Mouse (Mus musculus) NIH3T3 (cell line): ENCODE measurements around the gene Cend1.

Experiments
- DNase-seq: peaks from one replicate; pipeline ENCODE4 v3.0.0-alpha.2; 2012; ENCODE audit warnings: low read depth

Cend1 gene

DNA sequence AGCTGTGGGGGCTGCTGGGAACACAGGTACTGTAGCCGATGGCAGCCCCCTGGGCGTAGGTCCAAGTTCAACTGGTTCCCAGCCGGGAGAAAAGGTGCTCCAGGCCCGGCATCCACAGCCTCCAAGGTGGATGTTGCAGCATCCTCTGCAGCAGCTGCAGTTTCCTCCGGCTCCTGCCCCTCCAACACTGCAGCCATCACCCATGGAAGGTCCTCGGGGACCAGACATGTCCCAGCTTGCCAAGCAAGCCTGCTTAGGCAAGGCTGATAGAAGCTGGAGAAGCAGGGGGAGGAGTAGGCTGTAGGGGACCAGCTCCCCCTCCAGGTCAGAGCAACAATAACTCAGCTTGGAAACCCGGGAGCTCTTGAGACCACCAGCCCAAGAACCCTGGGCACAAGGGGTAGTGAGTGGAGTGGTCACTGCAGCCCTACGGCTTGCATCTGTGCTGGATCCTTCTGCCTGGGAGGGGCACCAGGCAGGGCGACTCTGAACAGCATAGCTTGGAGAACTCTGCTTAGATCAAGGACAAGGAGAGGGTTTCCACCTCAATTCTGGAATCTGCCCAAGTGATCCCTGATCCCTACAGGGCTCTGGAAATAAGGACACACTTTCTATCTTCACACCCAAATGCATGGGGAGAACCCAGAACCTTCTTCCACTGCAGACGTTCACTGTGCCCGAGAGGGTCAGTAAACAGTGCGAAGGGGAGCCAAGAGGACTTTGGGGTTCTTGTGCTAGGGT, 14.0 kb upstream of the Cend1 start:
- DNase-seq = peak; percentile 70

DNA sequence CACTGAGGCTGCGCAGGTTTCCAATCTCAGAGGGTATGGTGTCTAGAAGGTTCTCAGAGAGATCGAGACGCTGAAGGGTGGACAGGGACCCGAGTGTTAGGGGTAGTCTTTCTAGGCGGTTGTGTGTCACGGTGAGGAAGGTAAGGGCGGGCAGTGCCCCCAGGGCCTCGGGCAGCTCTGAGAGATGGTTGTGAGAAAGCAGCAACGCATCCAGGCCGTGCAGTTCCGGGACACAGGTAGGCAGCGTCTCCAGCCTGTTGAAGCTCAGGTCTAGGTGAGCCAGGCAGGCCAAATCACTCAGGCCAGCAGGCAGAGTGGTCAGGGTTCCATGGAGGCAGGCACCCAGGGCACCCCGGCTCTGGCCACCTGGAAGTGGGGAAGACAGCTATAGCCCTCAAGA, 12.9 kb upstream of the Cend1 start:
- DNase-seq = no peak

- no peak for DNase-seq
Observed at GRCm38 (mm10) chr7:141441460-141441859, 12.2 kb upstream of the Cend1 start.

- peak; percentile 64 for DNase-seq
Observed at GRCm38 (mm10) chr7:141440613-141441012, 11.3 kb upstream of the Cend1 start.

DNA sequence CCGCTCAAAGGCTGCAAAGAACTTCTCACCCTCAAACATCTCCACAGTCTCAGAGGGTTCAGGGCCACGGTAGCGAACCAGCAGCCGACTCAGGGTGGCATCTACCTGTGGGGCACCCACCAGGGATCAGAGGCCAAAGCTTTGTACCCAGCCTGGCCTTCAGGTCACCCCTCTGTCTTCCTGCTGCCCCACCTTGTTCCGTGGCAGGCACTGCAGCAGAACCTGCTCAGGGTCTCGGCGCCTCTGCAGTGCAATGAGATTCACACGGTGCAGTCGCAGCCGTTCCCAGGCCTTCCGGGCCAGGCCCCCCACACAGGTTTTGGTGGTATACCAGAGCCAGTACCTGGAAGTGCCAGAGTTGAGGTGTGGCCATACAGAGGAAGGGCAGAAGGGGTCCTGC, 10.5 kb upstream of the Cend1 start:
- no peak for DNase-seq

- DNase-seq = no peak
Observed at GRCm38 (mm10) chr7:141439140-141439679, 9.9 kb upstream of the Cend1 start.

GRCm38 (mm10) chr7:141438201-141438968, 9.1 kb upstream of the Cend1 start:
- DNase-seq = no peak

DNA sequence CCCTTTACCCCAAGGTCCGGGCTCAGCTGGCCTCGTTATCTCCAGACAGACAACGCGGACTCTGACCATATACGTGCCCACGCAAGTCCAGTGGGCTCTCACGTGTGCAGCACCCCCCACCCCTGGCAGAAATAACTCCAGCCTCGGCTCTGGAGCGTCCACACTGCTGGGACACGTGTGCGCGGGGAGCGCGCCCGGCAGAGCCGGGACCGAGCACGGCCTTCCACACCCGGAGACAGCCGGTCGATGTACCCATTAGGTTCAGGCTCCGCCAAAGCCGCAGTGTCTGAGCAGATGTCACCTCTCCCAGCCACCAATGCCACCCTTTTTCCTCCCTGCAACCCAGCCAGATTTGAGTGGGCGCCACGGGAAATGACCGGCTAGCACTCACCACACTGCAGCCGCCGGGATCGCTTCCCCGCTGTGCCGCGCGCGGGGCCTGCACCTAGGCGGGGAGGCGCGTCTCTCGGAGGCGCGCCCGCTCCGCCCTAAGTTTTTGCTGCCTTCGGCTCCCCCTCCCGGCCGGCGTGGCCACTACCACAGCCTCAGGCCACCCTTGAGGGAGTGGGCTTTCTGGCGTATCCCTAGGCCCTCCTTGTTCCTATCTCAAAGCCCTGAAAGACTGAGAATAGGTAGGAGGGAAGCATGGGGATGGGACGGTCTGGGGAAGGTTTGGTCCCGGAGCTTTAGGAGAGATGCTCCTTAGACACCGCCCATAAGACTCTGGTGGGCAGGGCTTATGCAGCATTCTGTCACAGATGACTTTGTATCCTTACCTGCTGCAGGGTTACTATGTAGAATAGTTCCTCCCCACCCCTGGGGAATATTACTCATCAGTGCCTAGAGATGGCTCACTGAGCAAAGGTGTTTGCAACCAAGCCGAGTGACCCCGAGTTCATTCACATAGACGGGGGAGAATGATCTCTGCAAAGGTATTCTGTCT, 8.2 kb upstream of the Cend1 start, which contains the start of gene Slc25a22:
TSS of gene Slc25a22 (minus strand) at position 715 of the 943 bp plus-strand sequence.
- peak; percentile 86 for DNase-seq

GRCm38 (mm10) chr7:141436523-141436892, 7.2 kb upstream of the Cend1 start:
- DNase-seq = no peak

DNA sequence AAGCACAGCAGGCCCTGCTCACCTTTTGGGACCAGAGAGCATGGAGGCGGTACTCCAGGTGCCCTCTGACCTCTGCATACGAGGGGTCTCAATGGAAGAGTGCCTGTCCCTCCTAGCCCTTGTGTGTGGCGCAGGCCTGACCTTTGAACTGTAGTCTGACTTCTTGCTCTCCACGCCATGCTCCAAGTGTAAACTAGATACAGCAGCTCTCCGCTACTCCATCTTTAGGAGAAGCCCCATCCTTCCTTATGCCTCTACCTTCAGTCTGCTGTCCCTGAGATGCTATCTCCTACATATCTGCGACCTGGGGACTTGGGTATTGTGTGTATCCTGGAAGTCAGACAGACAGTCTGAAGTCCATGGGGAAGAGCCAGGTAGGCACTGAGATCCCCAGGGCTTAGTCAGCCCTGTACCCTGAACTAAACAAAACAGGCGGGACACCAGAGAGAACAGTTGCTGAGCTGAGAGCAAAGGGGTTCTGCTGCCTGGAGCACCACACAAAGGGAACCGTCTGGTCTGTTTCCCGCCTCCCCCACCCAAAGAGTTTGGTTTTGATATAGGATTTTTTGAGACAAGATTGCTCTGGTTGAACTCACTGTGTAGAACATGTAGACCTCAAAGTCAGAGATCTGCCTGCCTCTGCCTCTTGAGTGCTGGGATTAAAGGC, 6.7 kb upstream of the Cend1 start:
- DNase-seq = no peak

DNA sequence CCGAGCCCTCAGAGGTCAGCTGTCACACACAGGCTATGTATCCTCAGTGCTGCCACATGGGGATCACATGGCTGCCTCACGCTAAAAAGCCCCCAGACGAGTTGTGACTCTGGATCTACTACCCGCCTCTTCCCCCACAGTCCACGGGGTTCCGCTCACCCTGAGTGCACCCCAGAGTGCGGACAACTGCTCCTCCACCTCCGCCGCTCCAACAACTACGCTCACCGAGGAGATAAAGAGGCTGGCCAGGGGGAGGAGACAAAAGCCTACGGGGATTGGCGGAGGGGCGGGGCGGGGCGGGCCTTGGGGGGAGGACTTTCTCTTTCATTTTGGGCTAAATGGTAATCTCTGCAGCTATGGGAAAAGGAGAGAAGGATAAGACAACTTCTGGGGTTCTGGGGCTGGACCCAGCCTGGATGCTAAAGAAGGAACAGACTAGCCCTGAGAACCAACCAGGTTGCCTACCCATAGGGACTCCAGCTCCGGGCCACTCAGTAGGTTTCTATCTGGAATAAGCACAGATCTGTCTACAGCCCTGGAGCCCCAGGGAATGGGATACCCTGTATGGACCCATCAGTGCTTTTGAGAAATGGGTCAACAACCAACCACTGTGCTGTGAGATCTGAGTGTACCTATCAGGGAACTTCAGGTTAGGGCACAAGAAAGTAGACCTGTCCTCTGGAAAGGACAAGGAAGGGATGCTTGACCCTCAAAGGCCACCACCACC, 6.0 kb upstream of the Cend1 start:
- DNase-seq = peak; percentile 76

- no peak for DNase-seq
Observed at GRCm38 (mm10) chr7:141434464-141434863, 5.2 kb upstream of the Cend1 start.

DNA sequence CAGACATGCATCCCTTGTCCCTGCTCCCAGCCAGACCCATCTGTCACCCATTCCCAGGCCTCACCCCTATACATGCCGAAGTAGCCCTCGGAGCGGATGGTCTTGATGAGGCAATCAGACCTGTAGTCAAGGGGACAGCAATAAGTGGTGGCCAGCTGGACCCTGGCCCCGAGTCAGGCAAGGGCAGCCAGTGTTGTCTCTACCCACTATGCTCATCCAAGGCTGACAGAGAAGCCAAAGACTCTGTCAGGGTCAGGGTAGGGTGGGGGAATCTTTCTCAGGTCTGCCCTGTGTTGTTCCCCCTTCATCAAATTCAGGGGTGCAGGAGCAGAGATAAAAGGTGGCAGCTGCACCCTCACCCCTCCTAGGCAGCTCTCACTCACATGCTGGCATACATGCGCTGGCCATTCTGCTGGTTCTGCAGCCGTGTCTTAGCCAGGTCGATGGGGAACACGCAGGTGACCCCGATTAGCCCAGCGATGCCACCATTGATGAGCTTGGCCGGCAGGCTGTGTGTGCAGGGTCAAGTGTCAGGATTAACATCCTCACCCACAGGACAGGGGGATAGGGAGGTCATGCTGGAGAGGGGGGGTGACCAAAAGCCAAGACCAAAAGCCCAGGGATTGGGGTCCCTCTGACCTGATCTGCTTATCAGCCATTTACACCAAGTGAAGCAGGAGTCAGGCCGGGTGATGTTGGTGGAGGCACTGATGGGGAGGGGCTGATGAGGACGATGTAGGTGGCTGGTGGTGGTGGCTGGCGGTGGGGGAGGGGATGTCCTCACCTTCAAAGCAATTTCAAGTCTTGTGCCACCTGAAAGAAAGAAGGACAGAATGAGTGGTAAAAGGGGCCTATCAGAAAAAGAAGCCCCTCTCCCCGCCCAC, 4.5 kb upstream of the Cend1 start:
- DNase-seq = no peak

- no peak for DNase-seq
Observed at GRCm38 (mm10) chr7:141432741-141433516, 3.6 kb upstream of the Cend1 start.

- peak; percentile 69 for DNase-seq
Observed at GRCm38 (mm10) chr7:141432186-141432611, 2.9 kb upstream of the Cend1 start.

DNA sequence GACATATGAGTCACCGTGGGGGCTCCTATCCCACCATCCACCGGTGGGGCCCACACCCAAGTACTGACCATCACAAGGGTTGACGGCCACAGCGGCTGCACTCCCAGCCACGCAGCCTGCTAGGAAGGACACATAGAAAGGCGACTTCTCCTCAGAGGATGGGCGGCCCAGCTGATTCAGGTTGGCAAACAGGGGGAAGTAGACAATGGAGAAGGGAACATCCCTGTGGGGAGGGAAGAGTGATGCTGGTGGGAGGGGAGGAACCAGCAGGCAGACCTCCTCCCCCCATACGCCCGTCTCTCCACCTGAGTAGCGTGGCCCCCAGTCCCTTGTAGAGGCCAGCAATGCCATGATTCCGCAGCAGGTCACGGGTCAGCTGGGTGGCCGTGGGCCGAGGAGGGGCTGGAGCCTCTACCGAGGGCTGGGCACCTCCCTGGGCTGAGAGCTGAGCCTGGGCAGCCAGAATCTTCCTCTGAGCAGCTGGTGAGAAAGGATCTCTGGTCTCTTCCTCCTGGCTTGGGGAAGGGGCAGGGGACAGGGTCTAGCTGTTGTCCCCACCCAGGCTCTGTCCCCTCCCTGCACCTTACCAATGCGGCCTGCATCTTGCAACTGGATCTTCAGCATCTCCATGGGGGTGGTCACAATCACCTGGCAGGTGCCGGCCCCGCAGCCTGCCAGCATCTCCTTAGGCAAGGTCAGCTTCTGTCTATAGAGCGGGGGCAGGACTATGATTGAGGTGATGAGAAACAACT, 2.3 kb upstream of the Cend1 start:
- no peak for DNase-seq

- no peak for DNase-seq
Observed at GRCm38 (mm10) chr7:141430585-141431240, 1.4 kb upstream of the Cend1 start.
